Mouse (Mus musculus) midbrain, embryonic 12.5 days (tissue): ENCODE measurements around the gene Slc5a4b. TPM values are rescaled to one million over a fixed set of nuclear protein-coding genes. Genes with fewer than 3 reads are reported as not detected.
"Not testable (repeated sequence)": the region's sequence is repeated elsewhere in the genome, so short reads cannot be mapped to it uniquely, and the experiment has no call there.

Experiments used
- ATAC-seq: fragments of 200-750 bp; cut with Nextera tagmentation; 2 replicates; pipeline ENCODE4 v1.8.0; 2017; ENCODE audit warnings: low read depth, moderate TSS enrichment, moderate library complexity; ENCODE audit not compliant: low FRiP score
- H3K27ac ChIP-seq: fragments of 300-500 bp; sonication (generic); replicated peaks from 2 replicates; pipeline ENCODE4 v1.5.1; 2016; ENCODE audit warnings: mild to moderate bottlenecking
- H3K27me3 ChIP-seq: fragments of 300-500 bp; sonication (generic); 2 replicates; pipeline ENCODE4 v1.6.1; 2016; ENCODE audit warnings: mild to moderate bottlenecking
- H3K36me3 ChIP-seq: fragments of 300-500 bp; sonication (generic); 2 replicates; pipeline ENCODE4 v1.6.1; 2016
- H3K4me1 ChIP-seq: fragments of 300-500 bp; sonication (generic); 2 replicates; pipeline ENCODE4 v1.6.1; 2016
- H3K4me2 ChIP-seq: fragments of 300-500 bp; sonication (generic); replicated peaks from 2 replicates; pipeline ENCODE4 v1.6.1; 2016; ENCODE audit warnings: mild to moderate bottlenecking, moderate library complexity
- H3K4me3 ChIP-seq: fragments of 300-500 bp; sonication (generic); 2 replicates; pipeline ENCODE4 v1.5.1; 2016; ENCODE audit warnings: mild to moderate bottlenecking
- H3K9ac ChIP-seq: fragments of 300-500 bp; sonication (generic); replicated peaks from 2 replicates; pipeline ENCODE4 v1.6.1; 2016; ENCODE audit warnings: mild to moderate bottlenecking, moderate library complexity
- H3K9me3 ChIP-seq: fragments of 300-500 bp; sonication (generic); 2 replicates; pipeline ENCODE4 v1.6.1; 2016; ENCODE audit warnings: mild to moderate bottlenecking
- WGBS: fragments of 180-500 bp; shearing (Covaris S2); methylation state at CpG from one replicate; pipeline ENCODE4 v1.1.7; 2016; 5-methylcytosine and 5-hydroxymethylcytosine counted together
- polyA plus RNA-seq: library from polyadenylated mRNA; unstranded; fragments of >200 nt; fragmentation: Nextera tagmentation; extraction: Ambion mirVana; gene quantifications from 2 replicates; pipeline ENCODE4 v1.2.1, GENCODE M21; 2016

Gene Slc5a4b
- polyA plus RNA-seq, 1 experiment from 2014 or later = not detected

DNA sequence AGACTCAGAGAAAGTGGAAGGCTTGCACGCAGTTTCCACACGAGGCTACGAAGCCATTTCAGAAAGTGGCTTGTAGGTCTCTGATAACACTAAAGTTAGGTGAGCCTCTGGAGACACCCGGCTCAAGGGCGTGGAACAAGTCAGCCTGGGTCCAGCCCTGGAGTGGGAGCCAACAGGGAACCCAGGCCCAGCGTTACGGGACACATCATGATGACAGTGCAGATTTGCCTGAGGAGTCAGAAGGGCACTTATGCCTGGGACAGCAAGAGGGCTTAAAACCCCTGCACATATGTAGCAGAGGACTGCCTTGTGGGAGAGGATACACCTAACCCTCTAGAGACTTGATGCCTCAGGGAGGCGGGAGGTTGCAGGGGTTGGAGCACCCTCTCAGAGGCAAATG is 14.2 kb downstream of the Slc5a4b start:
- H3K27me3 ChIP-seq = no peaks in the 10 kb centered on the region
- H3K4me2 ChIP-seq = no peak overlapping the region
- H3K9me3 ChIP-seq = no peaks in the 10 kb centered on the region
- no peak for ATAC-seq
- no peak overlapping the region for H3K9ac ChIP-seq
- no peak overlapping the region for H3K4me3 ChIP-seq
- no peak overlapping the region for H3K27ac ChIP-seq
- H3K4me1 ChIP-seq = no peaks in the 10 kb centered on the region
- H3K36me3 ChIP-seq = no peaks in the 10 kb centered on the region
- 91% methylated on average over 8 of the region's 8 CpGs for WGBS

- not testable (repeated sequence) for H3K9me3 ChIP-seq, H3K27ac ChIP-seq, H3K4me1 ChIP-seq, H3K27me3 ChIP-seq, H3K9ac ChIP-seq, H3K4me3 ChIP-seq, ATAC-seq, H3K36me3 ChIP-seq, H3K4me2 ChIP-seq
- WGBS = 90% methylated on average over 2 of the region's 2 CpGs
Measured at GRCm38 (mm10) chr10:76077008-76077407, 33.8 kb downstream of the Slc5a4b start.

DNA sequence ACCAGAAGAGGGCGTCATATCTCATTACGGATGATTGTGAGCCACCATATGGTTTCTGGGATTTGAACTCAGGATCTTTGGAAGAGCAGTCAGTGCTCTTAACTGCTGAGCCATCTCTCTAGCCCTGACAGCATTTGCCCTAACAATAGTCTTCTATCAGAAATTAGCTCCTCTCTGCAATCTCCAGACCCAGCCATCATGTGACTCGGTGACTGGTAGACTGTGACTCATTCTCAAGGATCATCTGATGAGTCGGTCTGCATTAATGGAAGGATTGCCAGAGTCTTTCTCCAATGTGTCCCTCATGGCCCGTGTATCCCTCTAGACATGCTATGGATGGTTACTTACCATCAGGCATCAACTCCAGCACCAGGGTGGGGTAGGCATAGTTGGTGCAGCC is 38.7 kb downstream of the Slc5a4b start:
- 96% methylated on average over 5 of the region's 5 CpGs for WGBS
- H3K27me3 ChIP-seq, ATAC-seq, H3K36me3 ChIP-seq, H3K9me3 ChIP-seq, H3K4me1 ChIP-seq, H3K4me3 ChIP-seq, H3K27ac ChIP-seq, H3K9ac ChIP-seq, H3K4me2 ChIP-seq: not testable (repeated sequence)

DNA sequence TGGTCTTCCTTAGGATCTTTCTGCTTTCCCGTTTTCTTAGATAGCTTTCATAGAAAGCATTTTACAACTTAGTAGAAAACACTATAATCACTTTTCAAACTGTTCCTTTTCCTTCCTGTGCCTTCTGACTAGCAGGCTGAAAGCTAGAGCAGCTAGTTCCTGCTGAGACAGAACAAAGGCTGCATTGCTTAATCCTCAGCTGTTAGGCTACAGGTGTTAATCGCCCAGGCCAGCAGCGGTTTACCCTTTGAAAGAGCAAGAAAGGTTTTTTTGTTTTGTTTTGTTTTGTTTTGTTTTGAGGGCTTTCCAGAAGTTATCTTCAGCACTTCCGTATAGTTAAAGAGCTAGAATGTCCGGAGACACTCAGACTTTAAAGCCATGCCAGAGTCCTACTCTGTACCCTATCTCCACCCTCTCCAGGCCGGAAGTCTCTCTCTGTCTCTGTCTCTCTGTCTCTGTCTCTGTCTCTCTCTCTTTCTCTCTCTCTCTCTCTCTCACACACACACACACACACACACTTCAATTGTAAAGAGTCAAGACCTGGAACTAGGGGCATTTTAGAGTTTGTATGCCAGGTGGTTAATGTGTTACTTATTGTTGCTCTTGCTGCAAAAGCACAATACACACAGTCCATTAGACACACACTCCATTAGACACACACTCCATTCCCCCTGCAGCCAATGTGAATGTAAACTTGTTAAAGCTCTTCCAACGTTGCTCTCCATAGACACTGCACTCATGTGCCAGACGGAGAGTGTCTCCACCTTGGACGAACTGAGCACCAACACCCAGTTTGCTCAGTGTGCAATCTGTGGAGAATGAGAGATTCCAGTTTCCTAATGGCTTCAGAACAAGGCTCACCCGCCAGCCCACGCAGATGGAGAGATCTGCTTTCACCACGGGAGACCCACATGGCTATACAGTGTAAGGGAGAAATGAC is 42.8 kb downstream of the Slc5a4b start:
- no peak for ATAC-seq
- H3K4me2 ChIP-seq = no peak overlapping the region
- WGBS = 34% methylated on average over 12 of the region's 12 CpGs
- H3K4me1 ChIP-seq = peaks cover 7% of the 10 kb centered on the region; the same call in 1 of the 2 replicates
- H3K9me3 ChIP-seq = no peaks in the 10 kb centered on the region
- no peak overlapping the region for H3K27ac ChIP-seq
- H3K27me3 ChIP-seq = no peaks in the 10 kb centered on the region
- H3K9ac ChIP-seq = no peak overlapping the region
- no peaks in the 10 kb centered on the region for H3K36me3 ChIP-seq
- no peak overlapping the region for H3K4me3 ChIP-seq

- no peak for ATAC-seq
- WGBS = 92% methylated on average over 5 of the region's 5 CpGs
Measured at GRCm38 (mm10) chr10:76062439-76062838, 48.3 kb downstream of the Slc5a4b start.

DNA sequence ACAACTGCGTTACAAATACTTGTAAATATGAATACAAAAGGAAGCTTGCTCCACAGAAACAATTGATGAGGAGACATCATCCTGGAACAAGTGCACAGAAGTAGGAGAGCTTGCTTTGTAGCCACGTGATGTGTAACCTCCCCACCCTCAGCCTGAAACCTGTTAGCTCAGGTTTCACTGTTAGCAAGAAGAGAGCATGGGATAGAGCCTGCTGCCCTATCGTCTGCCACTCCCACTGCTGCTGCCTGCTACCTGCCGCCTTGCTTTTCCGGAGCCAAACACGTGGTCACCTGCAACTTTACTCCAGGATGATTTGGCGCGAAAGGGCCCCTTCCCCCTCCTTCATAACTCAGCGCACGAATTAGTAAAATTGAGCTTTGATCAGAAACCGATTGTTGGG is 58.9 kb downstream of the Slc5a4b start:
- Histone ChIP-seq H3K4me3 (no peak overlapping the region), H3K9me3 (0 out of 2 replicates have a peak, but pooled peaks cover 4% of the 10 kb centered on the region), H3K27ac (no peak overlapping the region), H3K4me2 (no peak overlapping the region), H3K4me1 (no peaks in the 10 kb centered on the region), H3K36me3 (no peaks in the 10 kb centered on the region), H3K27me3 (no peaks in the 10 kb centered on the region), H3K9ac (no peak overlapping the region)
- WGBS = 82% methylated on average over 11 of the region's 11 CpGs
- ATAC-seq = no peak

More at GRCm38 (mm10) chr10:76062439-76062838, 48.3 kb downstream of the Slc5a4b start:
- no peak overlapping the region for H3K4me2 ChIP-seq
- H3K27me3 ChIP-seq = no peaks in the 10 kb centered on the region
- no peak overlapping the region for H3K4me3 ChIP-seq
- no peaks in the 10 kb centered on the region for H3K36me3 ChIP-seq
- no peaks in the 10 kb centered on the region for H3K9me3 ChIP-seq
- no peaks in the 10 kb centered on the region for H3K4me1 ChIP-seq
- H3K27ac ChIP-seq = no peak overlapping the region
- no peak overlapping the region for H3K9ac ChIP-seq

- no peak overlapping the region for H3K4me3 ChIP-seq
- no peaks in the 10 kb centered on the region for H3K4me1 ChIP-seq
- peaks cover 3% of the 10 kb centered on the region for H3K36me3 ChIP-seq
- H3K27ac ChIP-seq = no peak overlapping the region
- no peaks in the 10 kb centered on the region for H3K27me3 ChIP-seq
- 0 out of 2 replicates have a peak, but pooled peaks cover 4% of the 10 kb centered on the region for H3K9me3 ChIP-seq
- H3K4me2 ChIP-seq = no peak overlapping the region
- WGBS = 57% methylated on average over 6 of the region's 6 CpGs
- no peak for ATAC-seq
- no peak overlapping the region for H3K9ac ChIP-seq
Measured at GRCm38 (mm10) chr10:76048967-76049366, 61.8 kb downstream of the Slc5a4b start.

GRCm38 (mm10) chr10:76047182-76047869 is 63.4 kb downstream of the Slc5a4b start:
- H3K4me3 ChIP-seq = no peak overlapping the region
- no peak for ATAC-seq
- H3K4me2 ChIP-seq = no peak overlapping the region
- WGBS = 60% methylated on average over 5 of the region's 5 CpGs
- H3K27me3 ChIP-seq = no peaks in the 10 kb centered on the region
- H3K4me1 ChIP-seq = no peaks in the 10 kb centered on the region
- 0 out of 2 replicates have a peak, but pooled peaks cover under 1% of the 10 kb centered on the region for H3K9me3 ChIP-seq
- H3K27ac ChIP-seq = no peak overlapping the region
- no peak overlapping the region for H3K9ac ChIP-seq
- peaks cover 15% of the 10 kb centered on the region for H3K36me3 ChIP-seq

DNA sequence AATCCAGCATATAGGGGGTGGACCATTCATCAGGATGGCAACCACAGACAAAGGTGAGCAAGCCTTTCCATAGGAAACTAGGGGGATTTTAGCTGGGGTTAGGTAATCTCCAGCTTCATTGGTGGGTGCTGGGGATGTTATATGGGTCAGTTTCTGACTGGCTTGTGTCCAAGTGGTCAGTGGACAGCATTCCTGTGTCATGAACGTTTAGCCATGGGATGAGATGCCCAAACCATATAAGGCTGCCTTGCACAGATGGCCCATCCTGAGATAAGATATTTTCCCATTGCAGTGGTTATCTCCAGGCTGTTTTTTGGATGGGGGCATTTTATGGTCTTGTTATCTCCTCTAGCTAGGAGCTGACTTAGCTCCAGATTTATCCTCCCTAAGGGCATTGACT is 64.0 kb downstream of the Slc5a4b start:
- no peak for ATAC-seq
- no peaks in the 10 kb centered on the region for H3K27me3 ChIP-seq
- peaks cover 15% of the 10 kb centered on the region for H3K36me3 ChIP-seq
- H3K4me1 ChIP-seq = no peaks in the 10 kb centered on the region
- H3K4me2 ChIP-seq = no peak overlapping the region
- no peak overlapping the region for H3K27ac ChIP-seq
- 64% methylated on average over 1 of the region's 1 CpGs for WGBS
- H3K9ac ChIP-seq = no peak overlapping the region
- no peaks in the 10 kb centered on the region for H3K9me3 ChIP-seq
- H3K4me3 ChIP-seq = no peak overlapping the region

DNA sequence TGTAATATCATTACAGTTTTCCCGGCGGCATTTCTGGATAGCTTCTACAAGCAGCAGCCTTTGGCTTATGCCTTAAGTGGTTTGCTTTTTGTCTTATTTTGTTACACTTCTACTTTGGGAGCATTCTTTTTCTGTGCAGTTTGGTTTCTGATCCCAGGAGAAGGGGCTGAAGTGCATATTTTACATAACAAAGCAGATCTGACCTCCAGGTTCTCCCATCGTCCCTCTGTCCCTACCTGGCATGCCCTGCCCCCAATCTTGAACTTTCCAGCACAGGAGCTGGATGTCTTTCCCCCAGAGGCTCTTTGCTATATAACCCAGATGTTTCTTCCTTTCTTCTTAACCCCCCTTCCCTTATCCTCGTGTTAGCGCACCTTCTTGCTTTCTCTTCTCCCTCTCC is 65.4 kb downstream of the Slc5a4b start:
- Histone ChIP-seq H3K4me1 (no peaks in the 10 kb centered on the region), H3K9me3 (no peaks in the 10 kb centered on the region), H3K27me3 (no peaks in the 10 kb centered on the region), H3K9ac (no peak overlapping the region), H3K4me3 (no peak overlapping the region), H3K27ac (no peak overlapping the region), H3K36me3 (peaks cover 28% of the 10 kb centered on the region), H3K4me2 (no peak overlapping the region)
- ATAC-seq = no peak
- 39% methylated on average over 5 of the region's 5 CpGs for WGBS

DNA sequence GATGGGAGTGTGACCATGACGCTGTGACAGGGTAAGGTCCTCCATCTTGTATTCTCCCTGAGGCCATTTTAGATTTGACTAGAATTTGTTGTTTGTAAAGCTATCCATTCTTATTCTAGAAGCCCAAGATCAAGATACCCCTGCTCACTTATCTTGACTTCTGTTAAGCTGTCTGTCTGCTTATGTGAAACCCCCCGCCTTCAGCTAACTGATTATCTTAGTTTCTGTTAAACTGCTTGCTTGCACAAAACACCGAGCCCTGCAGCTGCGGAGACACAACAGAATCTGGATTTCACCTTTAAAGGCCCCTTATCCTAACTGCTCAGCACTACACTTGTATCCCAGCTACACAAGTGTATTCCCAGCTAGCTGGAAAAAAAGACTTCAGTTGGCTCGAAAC is 73.8 kb downstream of the Slc5a4b start:
- ATAC-seq = no peak
- Histone ChIP-seq H3K9me3 (no peaks in the 10 kb centered on the region), H3K4me1 (peaks cover 8% of the 10 kb centered on the region), H3K9ac (no peak overlapping the region), H3K4me3 (no peak overlapping the region), H3K27me3 (no peaks in the 10 kb centered on the region), H3K36me3 (peaks cover 60% of the 10 kb centered on the region), H3K27ac (no peak overlapping the region), H3K4me2 (no peak overlapping the region)
- 97% methylated on average over 5 of the region's 5 CpGs for WGBS

DNA sequence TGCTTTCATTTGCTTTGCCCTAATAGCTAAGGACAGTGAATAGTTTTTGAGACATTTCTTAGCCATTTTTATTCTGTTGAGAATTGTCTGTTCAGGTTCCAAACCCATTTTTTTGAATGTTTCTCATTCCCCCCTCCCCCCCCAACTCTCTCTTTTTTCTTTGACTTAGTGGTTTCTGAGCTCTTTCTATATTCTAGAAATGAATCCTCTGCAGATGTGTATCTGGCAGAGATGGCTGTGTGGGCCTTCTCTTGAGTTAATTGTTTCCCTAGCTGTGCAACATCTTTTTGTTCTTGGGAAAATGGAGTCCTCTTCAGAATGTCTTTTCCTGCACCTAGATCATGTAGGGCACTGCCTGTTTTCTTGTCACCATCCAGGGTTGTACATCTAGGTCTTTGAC is 75.5 kb downstream of the Slc5a4b start:
- ATAC-seq = no peak

More for the DNA sequence above, 75.5 kb downstream of the Slc5a4b start:
- H3K27me3 ChIP-seq = no peaks in the 10 kb centered on the region
- peaks cover 8% of the 10 kb centered on the region for H3K4me1 ChIP-seq
- no peak overlapping the region for H3K4me3 ChIP-seq
- no peak overlapping the region for H3K9ac ChIP-seq
- H3K27ac ChIP-seq = no peak overlapping the region
- peaks cover 46% of the 10 kb centered on the region for H3K36me3 ChIP-seq
- no peak overlapping the region for H3K4me2 ChIP-seq
- H3K9me3 ChIP-seq = no peaks in the 10 kb centered on the region
